In genomic region chr4:18169855-18170508, GRCm38 (mm10) we compare ENCODE assay signal across 22 mouse cellular contexts.
DNase-seq lines count a peak whose midpoint lies in the region; ATAC-seq lines count a peak whose summit lies in the region.
"Had no signal": no experiment of that assay in that cellular context is flagged by ENCODE, and none has a peak within 500 bp of the region (broad histone marks: within the 10 kb centered on the region; RNA-seq: fewer than 3 reads in every experiment).

No protein-coding gene starts in this region.

- H3K27ac ChIP-seq in embryonic facial prominence, embryonic 14.5 days (replicated peaks; ENCODE audit: low read depth, low read length) = no peak overlapping the region
- H3K27ac ChIP-seq in embryonic facial prominence, embryonic 10.5 days (replicated peaks) = no peak overlapping the region
- no peak overlapping the region for H3K27ac ChIP-seq in hindbrain, embryonic 15.5 days (replicated peaks)
- no peak overlapping the region for H3K27ac ChIP-seq in hindbrain, embryonic 13.5 days
- H3K27ac ChIP-seq: embryonic facial prominence, embryonic 12.5 days; forebrain, embryonic 12.5 days had no signal

- H3K9ac ChIP-seq in embryonic facial prominence, embryonic 14.5 days (ENCODE audit: low read depth, low read length) = no peak overlapping the region
- H3K9ac ChIP-seq in hindbrain, embryonic 15.5 days = no peak overlapping the region
- H3K9ac ChIP-seq in hindbrain, embryonic 13.5 days = no peak overlapping the region
- H3K9ac ChIP-seq: embryonic facial prominence, embryonic 12.5 days; forebrain, embryonic 12.5 days had no signal

- H3K27me3 ChIP-seq in embryonic facial prominence, embryonic 14.5 days (replicated peaks; ENCODE audit: control insufficient read depth, insufficient read depth, low read length) = no peaks in the 10 kb centered on the region
- no peaks in the 10 kb centered on the region for H3K27me3 ChIP-seq in embryonic facial prominence, embryonic 10.5 days (replicated peaks; ENCODE audit: low read depth, poor library complexity, severe bottlenecking)
- no peaks in the 10 kb centered on the region for H3K27me3 ChIP-seq in hindbrain, embryonic 15.5 days
- no peaks in the 10 kb centered on the region for H3K27me3 ChIP-seq in hindbrain, embryonic 13.5 days
- H3K27me3 ChIP-seq: embryonic facial prominence, embryonic 12.5 days; forebrain, embryonic 12.5 days had no signal

- H3K9me3 ChIP-seq in embryonic facial prominence, embryonic 14.5 days (ENCODE audit: control insufficient read depth, low read length) = no peaks in the 10 kb centered on the region
- no peaks in the 10 kb centered on the region for H3K9me3 ChIP-seq in embryonic facial prominence, embryonic 10.5 days
- H3K9me3 ChIP-seq in hindbrain, embryonic 15.5 days = no peaks in the 10 kb centered on the region
- H3K9me3 ChIP-seq in hindbrain, embryonic 13.5 days = no peaks in the 10 kb centered on the region
- H3K9me3 ChIP-seq: embryonic facial prominence, embryonic 12.5 days; forebrain, embryonic 12.5 days had no signal

- H3K36me3 ChIP-seq in embryonic facial prominence, embryonic 14.5 days (ENCODE audit: control insufficient read depth, insufficient read depth, low read length) = no peaks in the 10 kb centered on the region
- H3K36me3 ChIP-seq in embryonic facial prominence, embryonic 10.5 days (replicated peaks) = no peaks in the 10 kb centered on the region
- no peaks in the 10 kb centered on the region for H3K36me3 ChIP-seq in hindbrain, embryonic 15.5 days
- H3K36me3 ChIP-seq in hindbrain, embryonic 13.5 days = no peaks in the 10 kb centered on the region
- H3K36me3 ChIP-seq: embryonic facial prominence, embryonic 12.5 days; forebrain, embryonic 12.5 days had no signal

- no peak for ATAC-seq in embryonic facial prominence, embryonic 14.5 days (ENCODE audit: low read depth)
- ATAC-seq in hindbrain, embryonic 15.5 days (ENCODE audit: low FRiP score, low read depth) = 0 out of 2 replicates have a peak, but pooled peaks have one; percentile 6
- ATAC-seq in hindbrain, embryonic 13.5 days (ENCODE audit: low FRiP score) = no peak
- ATAC-seq: activated CD4-positive, CD25-positive, alpha-beta regulatory T cell, adult 4 months; forebrain, embryonic 16.5 days; intestine, postnatal 0 days had no signal

- no peak overlapping the region for H3K4me3 ChIP-seq in embryonic facial prominence, embryonic 14.5 days (ENCODE audit: low read depth, low read length)
- H3K4me3 ChIP-seq in embryonic facial prominence, embryonic 10.5 days = no peak overlapping the region
- no peak overlapping the region for H3K4me3 ChIP-seq in hindbrain, embryonic 15.5 days
- H3K4me3 ChIP-seq in hindbrain, embryonic 13.5 days = no peak overlapping the region
- H3K4me3 ChIP-seq: embryonic facial prominence, embryonic 12.5 days; erythroblast, embryonic 14.5 days; forebrain, embryonic 12.5 days had no signal

- DNase-seq in embryonic facial prominence, embryonic 14.5 days (ENCODE audit: low spot score) = peak; percentile 8
- no peak for DNase-seq in embryonic facial prominence, embryonic 10.5 days (ENCODE audit: low spot score)
- DNase-seq in layer of hippocampus, adult 9-11 months = peak; percentile 4
- DNase-seq in layer of hippocampus, postnatal 25 days (ENCODE audit: extremely low spot score in 1 of 2, low spot score in 1 of 2) = no peak
- peak; percentile 28 for DNase-seq in brain, adult 2 months (ENCODE audit: low read depth, low spot score)
- DNase-seq in gastrocnemius, postnatal 4 days (ENCODE audit: low spot score in 2 of 2) = no peak
- DNase-seq: adrenal gland, adult 8-10 months; adrenal gland, postnatal 25 days; cerebellum, adult 18-20 months; cerebellum, adult 9-10 months; gastrocnemius, postnatal 10 days; gastrocnemius, postnatal 36 days; heart, adult 11 months had no signal

- no peaks in the 10 kb centered on the region for H3K4me1 ChIP-seq in embryonic facial prominence, embryonic 14.5 days (ENCODE audit: control insufficient read depth, insufficient read depth, low read length)
- no peaks in the 10 kb centered on the region for H3K4me1 ChIP-seq in embryonic facial prominence, embryonic 10.5 days
- H3K4me1 ChIP-seq in hindbrain, embryonic 15.5 days (replicated peaks) = no peaks in the 10 kb centered on the region
- H3K4me1 ChIP-seq in hindbrain, embryonic 13.5 days (replicated peaks) = no peaks in the 10 kb centered on the region
- H3K4me1 ChIP-seq: embryonic facial prominence, embryonic 12.5 days; forebrain, embryonic 12.5 days had no signal

- H3K4me2 ChIP-seq in embryonic facial prominence, embryonic 14.5 days (ENCODE audit: low read depth, low read length) = no peak overlapping the region
- no peak overlapping the region for H3K4me2 ChIP-seq in hindbrain, embryonic 15.5 days
- no peak overlapping the region for H3K4me2 ChIP-seq in hindbrain, embryonic 13.5 days
- H3K4me2 ChIP-seq: embryonic facial prominence, embryonic 12.5 days; forebrain, embryonic 12.5 days; heart, embryonic 11.5 days had no signal

- 58% methylated on average over 4 of the region's 4 CpGs for WGBS in embryonic facial prominence, embryonic 14.5 days
- 73% methylated on average over 4 of the region's 4 CpGs for WGBS in embryonic facial prominence, embryonic 10.5 days
- WGBS in hindbrain, embryonic 15.5 days = 78% methylated on average over 4 of the region's 4 CpGs
- WGBS in hindbrain, embryonic 13.5 days = 80% methylated on average over 4 of the region's 4 CpGs

Comparison
In these comparisons a context has a peak if more than half of its experiments do, and no peak if none do; other contexts are left out.
1. DNase-seq: peak in embryonic facial prominence, embryonic 14.5 days (single experiment), layer of hippocampus, adult 9-11 months (single experiment) and brain, adult 2 months (single experiment); none in embryonic facial prominence, embryonic 10.5 days (single experiment), layer of hippocampus, postnatal 25 days (0 of 2) and gastrocnemius, postnatal 4 days (0 of 2).